Mouse (Mus musculus): ENCODE measurements around the gene Abr.

Gene Abr

GRCm38 (mm10) chr11:76379921-76380544 is 242.1 kb downstream of the Abr start:
- DNase-seq (ENCODE audit: low read depth, low spot score): no peak

- no peak for DNase-seq (ENCODE audit: low read depth, low spot score)
These were observed 245.7 kb downstream of the Abr start for GRCm38 (mm10) chr11:76376425-76376824.

- no peak for DNase-seq (ENCODE audit: low read depth, low spot score)
These were observed 247.5 kb downstream of the Abr start for GRCm38 (mm10) chr11:76374491-76375185.

GRCm38 (mm10) chr11:76372534-76372933 is 249.6 kb downstream of the Abr start:
- DNase-seq (ENCODE audit: low read depth, low spot score): no peak

- no peak for DNase-seq (ENCODE audit: low read depth, low spot score)
These were observed 250.0 kb downstream of the Abr start for GRCm38 (mm10) chr11:76372120-76372519.

GRCm38 (mm10) chr11:76370491-76370890 is 251.6 kb downstream of the Abr start:
- DNase-seq (ENCODE audit: low read depth, low spot score): no peak

Measured in CD4-positive, CD25-positive, alpha-beta regulatory T cell, adult 2 months (primary cell).